Mouse (Mus musculus) bone marrow, adult 2 months (tissue): ENCODE data around the gene Lats2.

Experiments used
- CTCF ChIP-seq: fragments of 200-500 bp; IDR thresholded peaks from 2 replicates; pipeline ENCODE4 v1.5.1; 2011; ENCODE audit warnings: low read length, control low read depth; ENCODE audit not compliant: control insufficient read depth, insufficient read depth
- POLR2A ChIP-seq: fragments of 200-500 bp; IDR thresholded peaks from 2 replicates; pipeline ENCODE4 v1.6.1; 2011; ENCODE audit warnings: low read depth, mild to moderate bottlenecking, control low read depth, low read length, borderline replicate concordance; ENCODE audit not compliant: control insufficient read depth

- TF ChIP-seq POLR2A (no peak), CTCF (no peak)
Observed at GRCm38 (mm10) chr14:57729364-57729763, 28.8 kb downstream of the Lats2 start.
